Mouse (Mus musculus): ENCODE data around the gene Hs3st2. TPM values are rescaled to one million over a fixed set of nuclear protein-coding genes. Genes with fewer than 3 reads are reported as not detected.

Gene Hs3st2
- total RNA-seq, 4 experiments from 2014 or later, result 2.0 to 7.2 (median 2.7) TPM

- DNase-seq, result no peak
Measured at GRCm38 (mm10) chr7:121460626-121461025, 69.0 kb downstream of the Hs3st2 start.

- DNase-seq, result no peak
Measured at GRCm38 (mm10) chr7:121464441-121464840, 72.8 kb downstream of the Hs3st2 start.

GRCm38 (mm10) chr7:121465111-121465510 is 73.5 kb downstream of the Hs3st2 start:
- no peak for DNase-seq

GRCm38 (mm10) chr7:121466331-121466730 is 74.7 kb downstream of the Hs3st2 start:
- DNase-seq, result peak; percentile 3

GRCm38 (mm10) chr7:121469435-121469834 is 77.8 kb downstream of the Hs3st2 start:
- no peak for DNase-seq

DNA sequence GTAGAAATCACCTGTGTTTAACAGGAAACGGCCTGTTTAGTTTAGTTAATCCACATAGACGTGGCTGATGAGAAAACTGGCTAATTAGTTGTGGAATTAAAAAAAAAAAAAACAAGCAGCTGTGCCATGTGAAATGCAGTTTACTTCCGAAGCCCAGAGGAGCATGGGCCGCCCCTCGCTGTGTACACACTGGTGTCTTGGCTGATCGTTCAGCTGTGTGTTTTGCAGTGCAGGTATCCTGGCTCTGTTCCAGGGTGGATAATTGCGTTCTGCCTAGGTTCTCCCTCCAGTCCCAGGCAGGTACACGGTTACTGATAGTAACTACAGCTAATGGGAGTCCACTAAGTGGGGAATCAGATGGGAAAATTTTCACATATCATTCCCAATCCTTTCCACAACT is 86.6 kb downstream of the Hs3st2 start:
- DNase-seq, result no peak

GRCm38 (mm10) chr7:121480106-121480505 is 88.4 kb downstream of the Hs3st2 start:
- DNase-seq, result no peak

DNA sequence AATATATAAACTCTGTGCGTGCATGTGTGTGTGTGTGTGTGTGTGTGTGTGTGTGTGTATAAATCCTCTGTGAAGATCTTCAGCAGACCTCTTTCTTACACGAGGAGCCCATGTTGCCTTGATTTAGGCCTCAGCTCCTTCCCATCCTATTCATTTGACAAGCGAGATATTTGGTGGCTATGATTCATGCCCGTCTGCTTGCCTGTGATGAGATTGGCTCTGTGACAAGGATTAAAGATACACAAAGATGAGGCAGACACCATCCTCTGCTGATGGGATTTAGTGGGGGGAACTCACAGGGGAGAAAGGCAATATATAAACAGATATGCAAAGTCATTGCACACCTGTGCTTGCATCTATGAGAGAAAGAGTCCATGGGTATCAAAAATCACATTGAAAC is 92.9 kb downstream of the Hs3st2 start:
- no peak for DNase-seq

DNA sequence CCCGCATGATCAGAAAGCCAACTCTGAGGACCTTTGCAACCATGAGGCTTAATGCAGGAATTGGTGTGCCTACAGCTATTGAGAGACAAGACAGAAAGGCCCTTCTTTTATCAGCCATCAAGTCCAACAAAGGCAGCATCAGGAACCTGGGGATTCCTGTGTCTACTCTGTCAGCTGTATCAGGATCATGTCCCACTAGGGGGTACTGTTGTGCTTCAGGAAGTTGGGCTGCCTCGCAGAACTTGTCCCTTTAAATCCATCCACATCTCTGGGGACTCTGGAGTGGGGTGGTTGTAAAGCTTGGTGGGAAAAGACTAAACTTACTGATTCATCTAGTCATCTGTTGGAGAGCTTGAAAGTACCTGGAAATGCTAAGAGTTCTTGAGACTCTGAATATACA is 93.6 kb downstream of the Hs3st2 start:
- no peak for DNase-seq

DNA sequence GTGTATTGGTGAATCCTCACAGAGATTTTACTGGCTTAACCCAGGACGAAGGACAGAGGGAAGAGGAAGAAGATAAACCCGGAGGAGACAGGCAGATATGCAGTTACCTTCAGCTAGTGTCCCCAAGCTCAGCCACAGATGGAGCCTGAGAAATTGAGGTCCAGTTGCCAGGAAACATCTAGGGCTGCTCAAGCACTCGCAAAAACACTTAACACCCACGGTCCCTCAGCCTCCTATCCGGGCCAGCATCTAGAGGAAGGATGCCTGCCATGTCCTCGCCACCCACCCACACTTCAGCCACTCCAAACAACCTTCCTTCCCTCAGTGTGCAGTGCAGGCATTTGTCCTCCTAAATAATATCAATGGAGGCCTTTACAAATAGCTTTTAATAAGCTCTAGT is 95.6 kb downstream of the Hs3st2 start:
- DNase-seq, result no peak

DNA sequence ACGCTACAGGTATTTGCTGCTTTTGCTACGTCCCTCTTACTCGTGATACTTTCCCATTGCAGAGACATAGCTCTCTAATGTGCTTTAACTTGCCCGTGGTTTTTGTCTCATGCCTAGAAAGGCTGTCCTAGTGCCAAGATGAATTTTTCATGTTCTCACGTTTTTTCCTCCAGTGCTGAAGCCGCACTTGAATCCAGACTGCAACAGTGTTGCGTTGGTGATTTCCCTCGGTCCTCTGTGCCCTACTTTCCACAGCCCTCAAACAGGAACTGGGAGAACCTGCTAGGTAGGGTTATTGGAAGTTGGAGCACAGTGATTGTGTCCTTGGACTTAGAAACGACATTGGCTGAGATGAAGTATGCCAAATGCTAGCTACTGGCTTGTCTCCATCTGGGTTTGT is 97.7 kb downstream of the Hs3st2 start:
- DNase-seq, result no peak

DNA sequence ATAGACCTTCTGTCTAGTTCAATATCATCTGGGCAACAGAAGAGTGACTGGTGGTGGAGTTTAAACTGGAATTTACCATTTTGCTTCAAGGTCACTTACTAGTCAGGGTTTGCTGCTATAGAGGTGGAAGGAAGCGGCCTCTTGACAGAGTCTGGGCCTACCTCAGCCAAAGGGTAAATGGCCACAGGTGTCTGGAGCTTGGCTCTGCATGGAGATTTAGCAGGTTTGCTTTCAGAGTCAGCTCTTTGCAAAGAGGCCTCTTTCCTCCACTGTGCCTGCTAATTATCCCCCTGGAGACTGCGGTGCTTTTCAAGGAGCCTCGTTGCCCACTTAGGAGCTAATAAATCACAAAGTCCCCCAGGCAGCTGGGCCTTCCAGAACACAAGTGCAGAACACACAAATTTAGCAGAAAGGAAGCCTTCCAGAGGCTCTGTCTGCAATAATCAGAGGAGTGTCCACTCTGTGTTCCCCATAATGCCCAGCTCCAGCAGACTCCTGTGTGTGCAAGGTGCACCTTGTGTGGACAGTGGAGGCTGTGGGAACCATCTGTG is 99.9 kb downstream of the Hs3st2 start:
- DNase-seq, result no peak

- no peak for DNase-seq
Measured at GRCm38 (mm10) chr7:121500516-121500915, 108.9 kb downstream of the Hs3st2 start.

- DNase-seq, result no peak
Measured at GRCm38 (mm10) chr7:121501666-121502065, 110.0 kb downstream of the Hs3st2 start.

DNA sequence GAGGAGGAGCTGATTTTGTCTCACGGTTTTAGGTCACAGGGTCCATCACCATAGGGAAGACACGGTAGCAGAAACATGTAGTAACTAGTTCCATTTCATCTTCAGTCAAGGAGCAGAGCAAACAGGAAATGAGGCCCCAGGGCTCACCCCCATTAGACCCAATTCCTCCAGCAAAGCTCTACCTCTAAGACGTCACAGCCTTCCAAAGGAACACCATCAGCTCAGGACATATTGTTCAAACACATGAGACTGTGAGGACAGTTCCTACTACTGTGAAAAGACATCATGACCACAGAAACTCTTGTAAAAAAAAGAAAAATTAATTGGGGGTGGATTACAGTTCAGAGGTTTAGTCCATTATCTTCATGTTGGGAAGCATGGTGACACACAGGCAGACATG is 125.1 kb downstream of the Hs3st2 start:
- DNase-seq, result no peak

DNA sequence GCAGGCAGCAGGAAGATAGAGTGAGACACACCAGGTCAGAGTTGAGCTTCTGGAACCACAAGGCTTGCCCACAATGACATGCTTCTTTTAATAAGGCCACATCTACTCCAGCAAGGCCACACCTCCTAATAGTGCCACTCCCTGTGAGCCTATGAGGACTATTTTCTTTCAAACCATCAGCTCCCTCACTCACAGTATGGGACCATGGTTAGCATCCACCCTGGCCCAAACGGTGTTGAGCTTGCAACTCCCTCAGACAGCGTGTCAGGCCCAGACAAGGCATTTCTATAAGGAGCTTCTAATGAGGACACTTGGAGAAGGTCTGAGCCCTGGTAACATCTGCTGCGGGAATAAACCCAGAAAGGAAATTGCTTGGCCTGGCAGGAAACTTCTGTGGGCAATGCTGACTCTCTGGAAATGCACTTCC is 125.5 kb downstream of the Hs3st2 start:
- DNase-seq, result no peak

DNA sequence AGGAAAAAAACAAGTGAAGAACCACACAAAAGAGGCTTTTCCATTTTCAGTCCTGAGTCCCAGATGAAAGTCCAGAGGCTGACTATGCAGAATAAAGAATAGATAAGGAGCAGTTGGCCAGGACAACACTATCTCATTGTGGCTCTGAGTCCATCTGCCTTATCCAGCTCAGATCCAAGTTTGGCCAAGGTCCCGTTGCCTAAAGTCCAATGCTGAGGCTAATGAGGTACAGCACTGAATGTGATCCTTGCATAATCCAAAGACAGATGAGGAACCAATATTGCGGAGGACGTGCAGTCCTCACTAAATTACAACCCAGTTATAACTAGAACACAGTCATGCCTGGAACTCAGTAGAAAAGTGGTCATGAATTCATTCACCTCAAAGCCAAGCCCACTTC is 130.5 kb downstream of the Hs3st2 start:
- no peak for DNase-seq

- DNase-seq, result no peak
Measured at GRCm38 (mm10) chr7:121529023-121529422, 137.4 kb downstream of the Hs3st2 start.

- DNase-seq, result no peak
Measured at GRCm38 (mm10) chr7:121533639-121534038, 142.0 kb downstream of the Hs3st2 start.

- DNase-seq, result no peak
Measured at GRCm38 (mm10) chr7:121534386-121534785, 142.7 kb downstream of the Hs3st2 start.

DNA sequence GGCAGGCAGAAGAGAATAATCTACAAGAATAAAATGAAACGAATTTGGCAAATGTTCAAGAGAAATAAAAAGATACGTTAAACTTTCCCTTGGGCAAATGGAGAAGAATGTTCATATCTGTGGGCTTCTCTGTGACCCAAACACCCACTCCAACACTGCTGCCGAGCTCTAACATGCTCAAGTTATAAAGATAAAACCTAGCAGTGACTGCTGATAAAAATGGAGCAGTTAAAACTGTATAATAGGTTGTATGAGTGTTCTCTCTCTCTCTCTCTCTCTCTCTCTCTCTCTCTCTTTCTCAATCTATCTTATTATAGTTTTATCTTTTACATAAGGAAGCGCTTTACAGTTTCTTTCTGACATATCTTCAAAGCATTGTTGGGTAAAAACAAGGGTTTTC is 144.3 kb downstream of the Hs3st2 start:
- no peak for DNase-seq

DNA sequence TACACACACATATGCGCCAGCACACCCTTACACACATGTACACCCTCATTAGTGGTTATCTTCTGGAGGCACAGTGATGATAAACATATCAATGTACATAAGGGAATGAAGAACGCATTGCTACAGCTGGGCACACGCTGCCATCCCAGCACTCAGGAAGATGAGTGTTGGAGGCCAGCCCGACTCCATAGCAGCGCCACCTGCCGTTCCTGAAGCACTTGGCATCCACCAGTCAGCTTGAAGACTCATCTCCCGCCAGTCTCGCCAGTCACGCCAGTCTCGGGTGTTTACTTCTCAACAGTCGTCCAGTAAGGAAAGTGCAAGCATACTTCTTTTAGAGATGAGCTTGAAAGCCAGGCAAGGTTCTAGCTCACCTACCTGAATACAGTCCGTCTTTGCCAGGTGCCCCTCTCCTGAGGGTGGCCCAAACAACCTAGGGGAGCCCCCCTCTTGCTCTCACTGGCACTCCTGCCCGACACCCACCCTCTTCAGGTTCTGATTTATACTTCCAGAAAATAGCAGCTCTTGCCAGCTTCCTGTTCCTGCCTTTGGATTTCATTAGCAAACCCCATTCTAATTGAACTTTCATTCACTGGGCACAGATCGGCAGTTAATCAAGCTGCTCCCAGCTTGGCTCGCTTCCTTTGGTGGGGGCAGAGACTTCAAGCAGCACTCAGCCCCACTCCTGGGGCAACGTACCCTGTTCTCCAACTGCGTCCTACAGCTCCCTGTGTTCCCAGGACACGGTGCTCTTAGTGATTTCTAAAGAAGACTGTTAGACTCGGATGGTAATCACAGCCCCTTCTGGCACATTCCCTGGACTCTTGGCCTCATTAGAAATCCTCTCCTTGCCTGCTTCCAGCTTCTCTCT is 148.0 kb downstream of the Hs3st2 start:
- DNase-seq, result peak; percentile 11

GRCm38 (mm10) chr7:121542458-121542857 is 150.8 kb downstream of the Hs3st2 start:
- no peak for DNase-seq

- DNase-seq, result peak; percentile 12
Measured at GRCm38 (mm10) chr7:121549329-121550022, 157.8 kb downstream of the Hs3st2 start.
